Mouse (Mus musculus) kidney, adult 2 months (tissue): ENCODE results near the gene Gemin6.

Experiments
- CTCF ChIP-seq: fragments of 200-500 bp; conservative IDR thresholded peaks from 2 replicates; pipeline ENCODE4 v1.5.1; 2011; ENCODE audit warnings: low read depth, mild to moderate bottlenecking, control low read depth, low read length, moderate library complexity, mixed read lengths; ENCODE audit not compliant: insufficient read depth, insufficient read length
- POLR2A ChIP-seq: fragments of 200-500 bp; IDR thresholded peaks from one replicate; pipeline ENCODE4 v1.6.1; 2011; ENCODE audit warnings: low read depth, low read length, control low read depth

DNA sequence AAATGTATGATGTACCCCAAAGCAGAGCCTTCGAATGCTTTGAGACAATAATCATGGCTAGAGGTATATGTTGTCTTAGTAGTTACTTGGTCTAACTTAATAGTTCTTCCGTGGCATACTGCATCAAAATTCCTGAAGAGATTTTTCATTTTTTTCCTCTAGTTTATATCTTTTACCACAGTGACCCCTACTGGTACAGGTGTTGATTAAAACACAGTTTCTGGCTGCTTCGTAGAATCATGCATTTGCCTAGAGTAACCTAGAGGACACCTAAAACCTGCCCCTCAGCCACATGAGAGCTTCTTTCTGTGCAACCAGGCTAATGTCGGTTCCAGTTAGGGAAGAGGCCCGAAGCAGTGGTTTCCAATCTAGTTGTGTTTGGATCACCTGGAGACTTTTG lies 31.2 kb upstream of the Gemin6 start:
- no peak for TF ChIP-seq CTCF
- TF ChIP-seq POLR2A, result no peak
